Mouse (Mus musculus) cerebellum, adult 2 months (tissue): ENCODE data around the gene Sdhb. TPM values are rescaled to one million over a fixed set of nuclear protein-coding genes. Genes with fewer than 3 reads are reported as not detected.

Experiments used
- DNase-seq, 2 experiments: peaks; one replicate each; pipeline ENCODE4 v3.0.0; 2021
- H3K27ac ChIP-seq: fragments of 200-500 bp; 2 replicates; pipeline ENCODE4 v1.5.1; 2012; ENCODE audit warnings: low read length, control low read depth, inconsistent platforms; ENCODE audit not compliant: insufficient read depth
- H3K27me3 ChIP-seq: fragments of 200-500 bp; 2 replicates; pipeline ENCODE4 v1.6.1; 2012; ENCODE audit warnings: inconsistent platforms, mild to moderate bottlenecking, low read length, moderate library complexity; ENCODE audit not compliant: control insufficient read depth, insufficient read depth
- H3K4me1 ChIP-seq: fragments of 200-500 bp; 2 replicates; pipeline ENCODE4 v1.6.1; 2011; ENCODE audit warnings: low read length; ENCODE audit not compliant: control insufficient read depth, insufficient read depth
- H3K4me3 ChIP-seq: fragments of 200-500 bp; replicated peaks from 2 replicates; pipeline ENCODE3; 2011; ENCODE audit warnings: mild to moderate bottlenecking, low read depth, low read length, control low read depth; ENCODE audit not compliant: insufficient read depth
- CTCF ChIP-seq: fragments of 200-500 bp; IDR thresholded peaks from 2 replicates; pipeline ENCODE4 v1.5.1; 2011; ENCODE audit warnings: low read depth, mild to moderate bottlenecking, control low read depth, low read length, moderate library complexity, borderline replicate concordance; ENCODE audit not compliant: insufficient read depth
- POLR2A ChIP-seq: fragments of 200-500 bp; IDR thresholded peaks from 2 replicates; pipeline ENCODE4 v1.6.1; 2011; ENCODE audit warnings: low read length, control low read depth, borderline replicate concordance; ENCODE audit not compliant: insufficient read depth
- WGBS: fragments of 180-500 bp; shearing (Covaris S2); methylation state at CpG from one replicate; pipeline ENCODE4 v1.1.7; 2018; 5-methylcytosine and 5-hydroxymethylcytosine counted together
- polyA plus RNA-seq: library from polyadenylated mRNA; depleted of rRNA; stranded (reverse); fragments of >200 nt; gene quantifications from 2 replicates; pipeline ENCODE4 v1.2.3, GENCODE M21; 2012; rRNA removed

Sdhb gene
- polyA plus RNA-seq, 1 experiment, result 320 TPM

GRCm38 (mm10) chr4:141021614-141021929 lies 60.6 kb downstream of the Sdhb start:
- peak; percentile 71 to 72 for DNase-seq
- Histone ChIP-seq H3K27ac (no peak overlapping the region), H3K27me3 (no peaks in the 10 kb centered on the region), H3K4me3 (no peak overlapping the region), H3K4me1 (peaks cover 21% of the 10 kb centered on the region)
- 4% methylated on average over 11 of the region's 11 CpGs for WGBS
- TF ChIP-seq CTCF (no peak), POLR2A (no peak)

DNA sequence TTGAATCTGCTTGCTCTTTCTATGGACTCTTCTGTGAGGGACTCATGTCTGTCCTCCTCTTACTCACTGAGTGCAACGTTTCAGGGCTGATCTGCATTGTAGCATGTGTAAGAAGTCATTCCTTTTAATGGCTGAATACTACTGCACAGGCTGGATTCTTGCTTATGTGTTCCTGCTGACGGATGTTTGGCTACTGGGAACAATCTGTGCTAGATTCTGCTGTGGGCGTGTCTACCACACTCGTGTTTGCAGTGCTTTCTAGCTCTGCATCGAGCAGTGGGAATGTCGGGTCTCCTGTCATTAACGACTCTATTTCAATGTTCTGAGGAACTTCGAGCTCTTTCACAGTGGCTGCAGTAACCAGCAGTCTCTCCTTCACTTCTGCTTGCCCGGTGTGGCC lies 63.0 kb downstream of the Sdhb start:
- Histone ChIP-seq H3K4me1 (peaks cover 11% of the 10 kb centered on the region), H3K27me3 (no peaks in the 10 kb centered on the region), H3K27ac (no peak overlapping the region), H3K4me3 (no peak overlapping the region)
- DNase-seq, result no peak
- TF ChIP-seq CTCF (no peak), POLR2A (no peak)
- WGBS, result 85% methylated on average over 9 of the region's 9 CpGs

GRCm38 (mm10) chr4:141024992-141025391 lies 64.0 kb downstream of the Sdhb start:
- TF ChIP-seq CTCF, result no peak
- no peak for TF ChIP-seq POLR2A
- DNase-seq, result no peak
- H3K4me1 ChIP-seq, result peaks cover 11% of the 10 kb centered on the region
- H3K4me3 ChIP-seq, result no peak overlapping the region
- 91% methylated on average over 27 of the region's 27 CpGs for whole genome bisulfite sequencing
- no peak overlapping the region for H3K27ac ChIP-seq
- H3K27me3 ChIP-seq, result no peaks in the 10 kb centered on the region

Other genes starting within 250 kb of the Sdhb start
- gene Padi6, start 218.6 kb upstream of the Sdhb start, polyA plus RNA-seq, result not detected in 2 replicates
- 0.11 and 0.14 TPM in 2 replicates for gene Padi4, start 187.0 kb upstream of the Sdhb start, polyA plus RNA-seq
- not detected in 2 replicates for gene Padi3, start 150.6 kb upstream of the Sdhb start, polyA plus RNA-seq
- 0.05 and 0.08 TPM in 2 replicates for gene Padi1, start 115.4 kb upstream of the Sdhb start, polyA plus RNA-seq
- gene Padi2, start 54.9 kb upstream of the Sdhb start, polyA plus RNA-seq, result 22.2 and 25.2 TPM in 2 replicates
- 194 and 198 TPM in 2 replicates for gene Atp13a2, start 25.7 kb downstream of the Sdhb start, polyA plus RNA-seq
- 3.1 and 3.4 TPM in 2 replicates for gene Mfap2, start 49.2 kb downstream of the Sdhb start, polyA plus RNA-seq
- gene Crocc, start 99.3 kb downstream of the Sdhb start, polyA plus RNA-seq, result 39.4 and 41.3 TPM in 2 replicates
- gene Necap2, start 117.2 kb downstream of the Sdhb start, polyA plus RNA-seq, result 66.3 and 68.7 TPM in 2 replicates
- gene Spata21, start 127.1 kb downstream of the Sdhb start, polyA plus RNA-seq, result 0.21 and 0.48 TPM in 2 replicates
- 29.2 and 29.9 TPM in 2 replicates for gene Szrd1, start 178.6 kb downstream of the Sdhb start, polyA plus RNA-seq
- gene Fbxo42, start 186.7 kb downstream of the Sdhb start, polyA plus RNA-seq, result 21.1 and 21.5 TPM in 2 replicates